In the genomic region with DNA sequence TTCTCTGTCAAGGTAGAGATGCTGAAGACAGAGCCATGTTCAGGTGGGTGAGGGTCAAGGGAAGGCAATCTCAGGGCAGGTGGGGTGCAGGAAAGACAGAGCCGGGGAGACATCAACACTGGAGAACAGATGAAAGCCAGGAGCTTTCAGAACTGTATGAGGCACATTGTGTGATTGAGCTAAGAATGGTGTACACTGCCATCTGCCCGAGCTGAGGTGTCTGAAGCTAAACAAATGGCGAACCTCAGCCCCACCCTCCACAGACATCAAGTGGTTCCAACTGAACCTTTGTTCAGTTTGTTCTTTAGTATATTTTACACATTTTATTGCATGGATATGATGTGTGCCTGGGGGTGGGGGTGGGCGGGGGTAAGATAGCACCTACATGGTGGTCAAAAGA, we compare ENCODE assay signal across 28 mouse cellular contexts.
"Had no signal": no experiment of that assay in that cellular context is flagged by ENCODE, and none has a peak within 500 bp of the region (broad histone marks: within the 10 kb centered on the region; RNA-seq: fewer than 3 reads in every experiment).

No protein-coding gene starts in this region.

- H3K9me3 ChIP-seq: embryonic facial prominence, embryonic 10.5 days; embryonic facial prominence, embryonic 12.5 days; embryonic facial prominence, embryonic 13.5 days; embryonic facial prominence, embryonic 15.5 days; forebrain, embryonic 10.5 days; forebrain, embryonic 12.5 days; forebrain, embryonic 13.5 days; forebrain, embryonic 15.5 days had no signal

- DNase-seq: cerebellum, adult 2 months; cerebellum, adult 8-10 months; cerebellum, adult 9-10 months; cerebellum, adult 9-11 months; cerebellum, postnatal 10 days; cerebellum, postnatal 14 days; cerebellum, postnatal 25 days; cerebellum, postnatal 36 days; embryo, embryonic 11 days; forebrain, postnatal 0 days; gastrocnemius, adult 2 months; gastrocnemius, postnatal 10 days; gastrocnemius, postnatal 14 days; gastrocnemius, postnatal 25 days; gastrocnemius, postnatal 36 days; heart, adult 11 months; heart, adult 2 months had no signal

- H3K36me3 ChIP-seq: embryonic facial prominence, embryonic 10.5 days; embryonic facial prominence, embryonic 12.5 days; embryonic facial prominence, embryonic 13.5 days; embryonic facial prominence, embryonic 15.5 days; forebrain, embryonic 10.5 days; forebrain, embryonic 12.5 days; forebrain, embryonic 15.5 days had no signal

- H3K4me3 ChIP-seq: embryonic facial prominence, embryonic 10.5 days; embryonic facial prominence, embryonic 12.5 days; embryonic facial prominence, embryonic 13.5 days; embryonic facial prominence, embryonic 15.5 days; erythroblast, embryonic 14.5 days; forebrain, embryonic 10.5 days; forebrain, embryonic 12.5 days; forebrain, embryonic 13.5 days; forebrain, embryonic 15.5 days; heart, adult 2 months had no signal

- H3K27ac ChIP-seq: embryonic facial prominence, embryonic 10.5 days; embryonic facial prominence, embryonic 13.5 days; embryonic facial prominence, embryonic 15.5 days; forebrain, embryonic 15.5 days; heart, adult 2 months had no signal

- H3K27me3 ChIP-seq: embryonic facial prominence, embryonic 12.5 days; embryonic facial prominence, embryonic 13.5 days; embryonic facial prominence, embryonic 15.5 days; forebrain, embryonic 13.5 days; forebrain, embryonic 15.5 days had no signal

- ATAC-seq: forebrain, embryonic 13.5 days; forebrain, embryonic 14.5 days; forebrain, embryonic 15.5 days; forebrain, embryonic 16.5 days; forebrain, postnatal 0 days had no signal
